Mouse (Mus musculus): ENCODE data around the gene Mfsd4a. TPM values are rescaled to one million over a fixed set of nuclear protein-coding genes. Genes with fewer than 3 reads are reported as not detected.

The Mfsd4a gene
- 10 to 100 TPM; 81.3 to 88.4 TPM for polyA plus RNA-seq (2017; shearing (Covaris generic))

GRCm38 (mm10) chr1:132067261-132068255 lies at the start of gene Mfsd4a:
TSS of gene Mfsd4a (minus strand) at chr1:132068062.

DNA sequence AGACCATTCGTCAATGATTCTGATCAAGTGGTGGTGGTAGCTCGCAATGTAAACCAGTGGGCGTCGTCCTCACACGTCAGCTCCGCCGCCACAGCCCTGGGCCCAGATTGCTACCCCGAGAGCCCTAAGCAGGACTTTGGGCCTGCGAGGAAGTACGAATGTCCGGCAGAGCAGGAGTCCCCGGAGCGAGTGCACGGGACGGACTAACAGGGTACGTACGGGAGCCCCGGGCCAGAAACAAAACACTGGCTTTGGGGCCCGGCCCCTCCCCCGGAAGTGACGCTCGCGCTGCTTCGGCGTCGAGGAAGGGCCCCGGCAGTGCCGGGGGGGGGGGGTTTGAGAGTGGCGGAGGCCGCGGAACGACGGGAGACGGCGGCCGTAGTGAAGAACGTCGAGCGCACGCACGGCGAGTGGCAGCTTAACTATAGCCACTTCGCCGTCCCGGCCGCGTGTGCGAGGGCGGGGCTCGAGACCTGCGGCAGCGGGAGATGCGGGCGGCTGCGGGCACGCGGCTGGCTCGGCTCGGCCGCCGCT lies 60.5 kb downstream of the Mfsd4a start, which contains the start of gene Elk4:
Gene Elk4 (plus strand): TSS at position 326 of the 534 bp plus-strand sequence.

Other genes starting within 250 kb of the Mfsd4a start
- 10 to 100 TPM; 19.9 to 27.6 TPM for gene Slc41a1, start 240.6 kb downstream of the Mfsd4a start, polyA plus RNA-seq (2017; shearing (Covaris generic))
- 10 to 100 TPM; 51.4 to 55.4 TPM for gene Rab29, start 200.8 kb downstream of the Mfsd4a start, polyA plus RNA-seq (2017; shearing (Covaris generic))
- 10 to 100 TPM; 47.8 to 48.9 TPM for gene Nucks1, start 157.5 kb downstream of the Mfsd4a start, polyA plus RNA-seq (2017; shearing (Covaris generic))
- gene Slc45a3, start 105.1 kb downstream of the Mfsd4a start, polyA plus RNA-seq (2017; shearing (Covaris generic)) = 1 to 10 TPM; 1.1 to 1.4 TPM
- gene Elk4, start 60.5 kb downstream of the Mfsd4a start, polyA plus RNA-seq (2017; shearing (Covaris generic)) = 10 to 100 TPM; 84.0 to 94.1 TPM
- not detected for gene Cdk18, start 71.6 kb upstream of the Mfsd4a start, polyA plus RNA-seq (2017; shearing (Covaris generic))
- gene Lemd1, start 123.4 kb upstream of the Mfsd4a start, polyA plus RNA-seq (2017; shearing (Covaris generic)) = under 1 TPM in 1 of 2 experiments, not detected in 1; 0.25 TPM
- gene AC124108.1, start 123.4 kb upstream of the Mfsd4a start, polyA plus RNA-seq (2017; shearing (Covaris generic)) = not detected
- not detected for gene Gm10188, start 161.7 kb upstream of the Mfsd4a start, polyA plus RNA-seq (2017; shearing (Covaris generic))
- gene Klhdc8a, start 230.6 kb upstream of the Mfsd4a start, polyA plus RNA-seq (2017; shearing (Covaris generic)) = not detected
- 1 to 10 TPM; 3.4 to 3.6 TPM for gene Nuak2, start 248.1 kb upstream of the Mfsd4a start, polyA plus RNA-seq (2017; shearing (Covaris generic))